Mouse (Mus musculus): ENCODE results near the gene Tas2r110.

Tas2r110 gene

GRCm38 (mm10) chr6:132867708-132868107 lies at the start of gene Tas2r110:
TSS of gene Tas2r110 (plus strand) at chr6:132868008.
- DNase-seq (ENCODE audit: low spot score): no peak

GRCm38 (mm10) chr6:132846842-132847241 lies 21.0 kb upstream of the Tas2r110 start, which contains the start of gene Tas2r123:
TSS of gene Tas2r123 (plus strand) at chr6:132847142.
- no peak for DNase-seq (ENCODE audit: low spot score)

- DNase-seq (ENCODE audit: low spot score): no peak
These were observed 12.7 kb upstream of the Tas2r110 start, which contains the start of gene Tas2r116 for GRCm38 (mm10) chr6:132855138-132855537. TSS of gene Tas2r116 (plus strand) at chr6:132855438.

DNA sequence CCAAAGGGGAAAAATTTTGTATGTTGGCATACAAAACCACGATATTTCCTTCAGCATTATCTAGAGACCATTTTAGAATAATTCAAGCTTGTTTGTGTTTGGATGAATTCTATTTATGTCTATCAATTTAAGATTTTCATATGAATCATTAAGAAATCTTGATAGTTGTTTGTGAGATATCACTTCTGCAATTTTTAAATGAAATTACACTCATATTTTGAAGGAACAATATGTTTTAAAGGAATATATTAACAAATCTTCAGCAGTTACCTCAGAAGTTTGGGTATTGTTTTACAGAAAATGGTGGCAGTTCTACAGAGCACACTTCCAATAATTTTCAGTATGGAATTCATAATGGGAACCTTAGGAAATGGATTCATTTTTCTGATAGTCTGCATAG lies 24.9 kb downstream of the Tas2r110 start, which contains the start of gene Tas2r113:
Tas2r113 (plus strand) TSS at position 301 of the 400 bp plus-strand sequence.
- no peak for DNase-seq (ENCODE audit: low spot score)

- DNase-seq (ENCODE audit: low spot score): no peak
These were observed 41.5 kb downstream of the Tas2r110 start, which contains the start of gene Tas2r125 for GRCm38 (mm10) chr6:132909351-132909750. TSS of gene Tas2r125 (plus strand) at chr6:132909651.

Data from layer of hippocampus, adult 9-10 months (tissue).